25 mouse cellular contexts compared by ENCODE assay signal in genomic region chr6:142910721-142911120, GRCm38 (mm10). TPM values are rescaled to one million over a fixed set of nuclear protein-coding genes. Genes with fewer than 3 reads are reported as not detected.
DNase-seq lines count a peak whose midpoint lies in the region; ATAC-seq lines count a peak whose summit lies in the region.
"Had no signal": no experiment of that assay in that cellular context is flagged by ENCODE, and none has a peak within 500 bp of the region (broad histone marks: within the 10 kb centered on the region; RNA-seq: fewer than 3 reads in every experiment).

No protein-coding gene starts in this region.

- no peak overlapping the region for H3K9ac ChIP-seq in heart, embryonic 16.5 days (ENCODE audit: low read length)
- H3K9ac ChIP-seq: embryonic facial prominence, embryonic 12.5 days; embryonic facial prominence, embryonic 15.5 days; hindbrain, embryonic 12.5 days; hindbrain, embryonic 15.5 days had no signal

- H3K36me3 ChIP-seq in heart, embryonic 16.5 days (ENCODE audit: control insufficient read depth, insufficient read depth): no peaks in the 10 kb centered on the region
- H3K36me3 ChIP-seq: embryonic facial prominence, embryonic 12.5 days; embryonic facial prominence, embryonic 15.5 days; G1E had no signal

- no peaks in the 10 kb centered on the region for H3K27me3 ChIP-seq in heart, embryonic 16.5 days (ENCODE audit: control insufficient read depth, insufficient read depth, low read length)
- H3K27me3 ChIP-seq: CH12.LX; embryonic facial prominence, embryonic 12.5 days; embryonic facial prominence, embryonic 15.5 days; hindbrain, embryonic 12.5 days; hindbrain, embryonic 15.5 days; Patski had no signal

- H3K4me1 ChIP-seq in heart, embryonic 16.5 days (ENCODE audit: control insufficient read depth, insufficient read depth, low read length): no peaks in the 10 kb centered on the region
- H3K4me1 ChIP-seq: embryonic facial prominence, embryonic 12.5 days; embryonic facial prominence, embryonic 15.5 days; hindbrain, embryonic 12.5 days; hindbrain, embryonic 15.5 days had no signal

- H3K9me3 ChIP-seq in heart, embryonic 16.5 days (replicated peaks; ENCODE audit: control insufficient read depth, low read length): no peaks in the 10 kb centered on the region
- H3K9me3 ChIP-seq: embryonic facial prominence, embryonic 12.5 days; embryonic facial prominence, embryonic 15.5 days; hindbrain, embryonic 12.5 days; hindbrain, embryonic 15.5 days had no signal

- intact Hi-C loops in heart, postnatal 14 days (cut with DNase I): no loop called here

- ATAC-seq in heart, embryonic 16.5 days (replicated peaks; ENCODE audit: extremely low read depth, insufficient read depth, low FRiP score): peak; percentile 50
- ATAC-seq: forebrain, embryonic 16.5 days; Patski had no signal

- H3K4me2 ChIP-seq in heart, embryonic 16.5 days (ENCODE audit: low read depth, low read length): no peak overlapping the region
- H3K4me2 ChIP-seq: embryonic facial prominence, embryonic 12.5 days; embryonic facial prominence, embryonic 15.5 days; heart, embryonic 11.5 days; hindbrain, embryonic 12.5 days; hindbrain, embryonic 15.5 days had no signal

- 93% methylated on average over 7 of the region's 7 CpGs for WGBS in heart, embryonic 16.5 days

- no peak for DNase-seq in heart, postnatal 14 days
- DNase-seq in thymus, postnatal 14 days: peak; percentile 60
- DNase-seq in thymus, postnatal 4 days: peak; percentile 22
- DNase-seq in right cerebral cortex, adult 18-20 months: no peak
- no peak for DNase-seq in urinary bladder, postnatal 36 days (ENCODE audit: low spot score in 2 of 2)
- DNase-seq: adrenal gland, postnatal 10 days; adrenal gland, postnatal 36 days; B cell, adult 2 months; cerebellum, adult 18-20 months; cerebellum, adult 9-10 months; cerebellum, postnatal 14 days; gastrocnemius, postnatal 10 days; gastrocnemius, postnatal 36 days; heart, postnatal 10 days had no signal

- H3K4me3 ChIP-seq in heart, embryonic 16.5 days (ENCODE audit: low read length): no peak overlapping the region
- H3K4me3 ChIP-seq: embryonic facial prominence, embryonic 12.5 days; embryonic facial prominence, embryonic 15.5 days; hindbrain, embryonic 12.5 days; hindbrain, embryonic 15.5 days had no signal

- H3K27ac ChIP-seq in heart, embryonic 16.5 days (ENCODE audit: low read length): no peak overlapping the region
- H3K27ac ChIP-seq: embryonic facial prominence, embryonic 12.5 days; embryonic facial prominence, embryonic 15.5 days; hindbrain, embryonic 12.5 days; hindbrain, embryonic 15.5 days had no signal

RNA-seq across cellular contexts. Expression of gene St8sia1, which starts 53.5 kb away (rescaled TPM):
- polyA plus RNA-seq in heart, embryonic 16.5 days (2015; fragmentation: Nextera tagmentation; extraction: Ambion mirVana): 0.99 and 2.0 TPM in 2 replicates
- 1 to 10 TPM in 1 of 2 experiments, under 1 TPM in 1; 0.38 to 1.7 TPM for total RNA-seq in heart, postnatal 14 days (2021)
- total RNA-seq: granulocyte monocyte progenitor cell, adult 5-6 weeks had no signal
- polyA plus RNA-seq: G1E had no signal

Comparison
In these comparisons a context has a peak if more than half of its experiments do, and no peak if none do; other contexts are left out.
1. DNase-seq: peak in thymus, postnatal 14 days (single experiment) and thymus, postnatal 4 days (single experiment); none in heart, postnatal 14 days (0 of 2), right cerebral cortex, adult 18-20 months (single experiment) and urinary bladder, postnatal 36 days (0 of 2).